Mouse (Mus musculus) adipose tissue, adult 10 weeks (tissue): Measurements from ENCODE around the gene Gclc. TPM values are rescaled to one million over a fixed set of nuclear protein-coding genes. Genes with fewer than 3 reads are reported as not detected.

Experiments used
- polyA plus RNA-seq: library from polyadenylated mRNA; stranded (reverse); fragments of 350-450 nt; fragmentation: Illumina TruSeq; extraction: RNeasy Lipid Tissue Mini Kit (QIAGEN cat#74804); gene quantifications from one replicate; pipeline ENCODE4 v1.2.3, GENCODE M21; 2014; ENCODE audit warnings: low read depth, low replicate concordance

The Gclc gene
- polyA plus RNA-seq, result 33.0 TPM

GRCm38 (mm10) chr9:77753853-77754727 is at the start of gene Gclc:
Gene Gclc, plus strand, starts transcription at chr9:77754535.

Other genes starting within 250 kb of the Gclc start
- 29.3 TPM for gene Lrrc1, start 209.7 kb upstream of the Gclc start, polyA plus RNA-seq
- 0.34 TPM for gene Klhl31, start 118.0 kb upstream of the Gclc start, polyA plus RNA-seq
- gene Elovl5, start 162.8 kb downstream of the Gclc start, polyA plus RNA-seq, result 52.4 TPM